Mouse (Mus musculus) E14TG2a.4 (cell line): ENCODE measurements around the gene Ror1.

Experiments used
- H3K27me3 ChIP-seq: 2 replicates; pipeline ENCODE4 v1.6.1; 2014; ENCODE audit warnings: low read length, control low read depth; ENCODE audit not compliant: insufficient read depth
- H3K36me3 ChIP-seq: 2 replicates; pipeline ENCODE4 v1.6.1; 2014; ENCODE audit warnings: low read length, control low read depth; ENCODE audit not compliant: insufficient read depth
- H3K4me1 ChIP-seq: replicated peaks from 2 replicates; pipeline ENCODE4 v1.6.1; 2014; ENCODE audit warnings: low read depth, low read length, control low read depth
- H3K4me3 ChIP-seq: replicated peaks from 2 replicates; pipeline ENCODE4 v1.5.1; 2014; ENCODE audit warnings: mild to moderate bottlenecking, low read length
- H3K9me3 ChIP-seq: 2 replicates; pipeline ENCODE4 v1.6.1; 2014; ENCODE audit warnings: low read length, control low read depth
- CTCF ChIP-seq: conservative IDR thresholded peaks from 2 replicates; pipeline ENCODE4 v1.5.1; 2014; ENCODE audit warnings: low read length
- NANOG ChIP-seq: IDR thresholded peaks from 2 replicates; pipeline ENCODE4 v1.6.1; 2014; ENCODE audit warnings: borderline replicate concordance, low read length, mixed read lengths
- POU5F1 ChIP-seq: IDR thresholded peaks from 2 replicates; pipeline ENCODE4 v1.6.1; 2014; ENCODE audit warnings: low read length, borderline replicate concordance

Ror1 gene

DNA sequence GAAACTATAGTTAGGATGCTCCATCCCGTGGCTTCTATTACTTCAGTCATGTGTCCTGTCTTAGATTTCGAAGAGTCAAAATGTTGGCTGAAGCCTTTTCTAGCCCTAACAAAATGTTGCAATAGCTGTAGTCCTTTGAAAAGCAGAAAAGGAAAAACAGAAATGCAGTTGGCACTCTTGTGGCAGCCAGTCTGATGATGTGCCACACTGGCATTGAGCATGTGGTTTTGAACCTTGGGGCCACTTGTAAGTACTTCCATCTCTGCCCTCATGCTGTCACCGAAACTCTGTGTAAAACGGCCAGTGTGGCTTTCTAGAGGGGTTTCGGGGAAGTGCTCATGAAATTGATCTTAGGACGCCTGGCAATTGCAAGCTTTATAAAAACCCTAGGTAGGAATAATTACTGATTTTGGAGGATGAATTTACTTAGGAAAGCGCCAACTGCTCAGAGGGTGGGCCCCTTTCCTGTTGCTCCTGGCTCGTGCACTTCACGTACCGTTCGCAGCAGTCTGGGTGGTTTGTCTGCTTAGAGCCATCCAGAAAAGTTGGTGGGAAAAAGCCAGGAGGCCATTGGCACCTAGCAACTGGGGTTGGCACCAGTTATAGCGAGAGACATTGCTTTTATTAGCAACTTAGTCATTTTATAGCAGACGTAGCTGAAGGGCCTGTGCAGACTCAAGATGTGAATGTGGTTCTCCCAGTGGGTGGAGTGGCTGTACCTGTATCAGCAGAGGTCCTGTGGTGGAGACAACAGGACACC lies 126.6 kb downstream of the Ror1 start:
- Histone ChIP-seq H3K27me3 (no peaks in the 10 kb centered on the region), H3K9me3 (no peaks in the 10 kb centered on the region), H3K4me1 (peaks cover 17% of the 10 kb centered on the region), H3K4me3 (no peak overlapping the region), H3K36me3 (no peaks in the 10 kb centered on the region)
- no peak for TF ChIP-seq NANOG

DNA sequence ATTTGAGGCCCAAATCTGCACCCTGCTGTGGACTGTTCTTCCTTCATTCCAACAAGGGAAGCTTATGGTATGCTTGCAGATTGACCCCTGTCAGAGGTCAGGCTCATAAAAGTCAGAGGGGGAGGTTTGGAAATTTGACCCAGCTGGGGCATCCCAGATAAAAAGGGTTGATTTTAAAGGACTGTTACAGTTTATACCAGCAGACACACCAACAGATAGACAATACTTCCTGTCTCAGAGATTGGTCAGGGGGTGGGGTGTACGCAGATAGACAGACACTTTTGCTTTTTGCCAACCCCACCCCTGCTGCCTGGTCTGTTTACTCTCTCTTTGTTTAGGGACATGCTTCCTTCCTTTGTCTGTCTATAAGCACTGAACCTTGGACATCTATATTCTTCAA lies 127.9 kb downstream of the Ror1 start:
- no peak overlapping the region for H3K4me3 ChIP-seq
- no peaks in the 10 kb centered on the region for H3K27me3 ChIP-seq
- TF ChIP-seq CTCF (no peak), POU5F1 (no peak), NANOG (no peak; the same call in 1 of the 2 replicates)
- no peaks in the 10 kb centered on the region for H3K36me3 ChIP-seq
- H3K9me3 ChIP-seq = no peaks in the 10 kb centered on the region
- peaks cover 22% of the 10 kb centered on the region for H3K4me1 ChIP-seq

DNA sequence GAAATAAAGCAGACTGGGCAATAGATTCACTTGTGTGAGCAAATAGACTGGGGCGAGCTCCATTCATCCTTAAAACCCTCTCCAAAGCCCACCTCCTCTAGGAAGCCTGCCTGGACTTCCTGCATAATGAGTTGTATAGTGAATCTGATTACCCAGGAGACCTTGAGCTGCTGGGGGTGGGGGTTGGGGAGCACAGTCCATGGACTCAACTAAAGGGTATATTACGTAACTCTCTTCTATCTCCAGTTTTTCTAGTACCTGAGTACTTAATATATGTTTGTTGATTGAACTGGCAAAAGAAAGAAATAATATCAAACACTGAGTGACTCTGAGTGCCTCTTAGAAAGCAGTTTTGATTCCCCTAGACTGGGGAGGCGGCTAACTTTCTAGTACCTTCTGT lies 128.4 kb downstream of the Ror1 start:
- Histone ChIP-seq H3K36me3 (no peaks in the 10 kb centered on the region), H3K9me3 (no peaks in the 10 kb centered on the region), H3K27me3 (no peaks in the 10 kb centered on the region), H3K4me3 (no peak overlapping the region), H3K4me1 (peaks cover 22% of the 10 kb centered on the region)
- TF ChIP-seq CTCF (no peak), POU5F1 (no peak), NANOG (no peak; the same call in 1 of the 2 replicates)

DNA sequence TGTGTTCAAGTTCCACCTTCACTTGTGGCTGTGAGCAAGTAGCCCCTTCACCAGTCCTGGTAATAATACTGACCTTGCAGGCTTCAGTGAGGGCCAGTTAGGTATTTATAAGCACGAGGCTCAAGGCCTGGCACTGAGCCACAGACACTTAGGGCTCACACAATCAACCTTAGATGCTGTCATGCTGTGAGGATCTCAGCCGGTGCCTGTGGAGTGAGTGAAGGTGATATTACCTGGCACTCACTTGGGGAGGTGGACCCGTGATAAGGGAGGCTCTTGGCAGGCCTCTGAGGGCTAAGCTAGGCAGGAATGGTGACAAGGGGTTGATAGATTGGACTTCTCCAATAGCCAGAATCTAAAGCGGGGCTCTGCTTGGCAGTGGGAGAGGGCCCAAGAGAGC lies 131.0 kb downstream of the Ror1 start:
- H3K36me3 ChIP-seq = no peaks in the 10 kb centered on the region
- H3K9me3 ChIP-seq = no peaks in the 10 kb centered on the region
- H3K4me3 ChIP-seq = no peak overlapping the region
- H3K27me3 ChIP-seq = no peaks in the 10 kb centered on the region
- TF ChIP-seq CTCF (no peak), POU5F1 (no peak), NANOG (no peak)
- peaks cover 22% of the 10 kb centered on the region for H3K4me1 ChIP-seq

DNA sequence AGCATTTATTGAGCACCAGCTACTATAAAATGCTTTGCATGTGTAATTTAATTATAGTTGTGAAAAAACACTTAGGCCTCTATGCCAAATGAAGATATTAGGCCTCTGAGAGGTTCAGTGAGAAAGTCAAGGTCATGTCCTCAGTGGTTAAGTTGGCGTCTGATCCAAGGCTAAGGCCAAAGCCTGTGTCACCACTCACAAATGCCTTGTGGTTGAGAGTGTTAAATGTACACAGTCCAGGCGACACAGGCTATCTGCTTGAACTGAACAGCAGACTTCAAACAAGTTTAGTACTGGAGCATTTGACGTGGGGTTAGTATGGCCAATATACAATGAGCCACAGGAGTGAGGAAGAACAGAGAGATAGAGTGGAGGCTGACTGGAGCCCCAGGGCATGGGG lies 132.5 kb downstream of the Ror1 start:
- Histone ChIP-seq H3K4me3 (no peak overlapping the region), H3K4me1 (peaks cover 18% of the 10 kb centered on the region), H3K36me3 (no peaks in the 10 kb centered on the region), H3K27me3 (no peaks in the 10 kb centered on the region), H3K9me3 (no peaks in the 10 kb centered on the region)
- TF ChIP-seq NANOG (no peak), POU5F1 (no peak), CTCF (no peak)

DNA sequence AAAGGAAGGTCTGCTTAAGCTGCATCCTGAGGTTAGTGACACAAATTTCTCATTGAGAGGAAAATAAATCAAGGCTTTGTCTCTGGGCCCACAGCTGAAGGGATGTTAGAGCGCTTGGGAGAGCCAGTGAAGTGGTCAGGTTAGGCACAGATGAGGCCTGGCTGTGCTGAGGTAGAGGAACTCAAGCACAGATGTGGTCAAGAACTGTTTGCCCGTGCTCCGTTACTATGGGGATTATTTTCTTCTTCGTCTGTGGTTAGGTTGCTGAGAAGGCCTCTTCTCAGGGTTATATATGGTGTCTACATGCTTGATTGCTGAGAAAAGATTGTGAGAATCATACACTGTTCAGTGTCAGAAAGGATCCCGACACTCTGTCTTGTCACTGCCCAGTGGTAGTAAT lies 134.7 kb downstream of the Ror1 start:
- Histone ChIP-seq H3K36me3 (no peaks in the 10 kb centered on the region), H3K4me1 (0 out of 2 replicates have a peak, but pooled peaks cover 5% of the 10 kb centered on the region), H3K9me3 (no peaks in the 10 kb centered on the region), H3K27me3 (no peaks in the 10 kb centered on the region), H3K4me3 (no peak overlapping the region)
- no peak for TF ChIP-seq CTCF
- no peak for TF ChIP-seq NANOG
- no peak for TF ChIP-seq POU5F1

DNA sequence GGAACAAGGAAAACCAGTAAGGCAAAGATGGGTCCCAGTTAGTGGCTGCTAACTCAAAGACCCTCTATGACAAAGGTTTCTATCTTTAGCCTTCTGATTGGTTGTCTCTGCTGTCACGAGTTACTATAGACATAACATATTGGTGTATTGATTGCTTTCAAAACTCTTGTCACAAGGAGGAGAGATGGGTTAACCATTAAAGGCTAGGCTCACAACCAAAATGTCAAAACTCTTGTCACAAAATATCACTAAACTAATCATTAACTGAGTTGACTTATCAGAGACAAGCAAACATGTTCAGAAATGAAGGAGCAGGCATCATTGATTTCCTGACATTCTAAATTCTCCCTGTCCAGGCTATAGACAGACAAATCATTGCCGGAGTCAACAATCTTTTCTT lies 135.4 kb downstream of the Ror1 start:
- Histone ChIP-seq H3K4me1 (0 out of 2 replicates have a peak, but pooled peaks cover 5% of the 10 kb centered on the region), H3K27me3 (no peaks in the 10 kb centered on the region), H3K36me3 (no peaks in the 10 kb centered on the region), H3K9me3 (no peaks in the 10 kb centered on the region), H3K4me3 (no peak overlapping the region)
- TF ChIP-seq POU5F1 = no peak
- TF ChIP-seq CTCF = no peak
- TF ChIP-seq NANOG = no peak

DNA sequence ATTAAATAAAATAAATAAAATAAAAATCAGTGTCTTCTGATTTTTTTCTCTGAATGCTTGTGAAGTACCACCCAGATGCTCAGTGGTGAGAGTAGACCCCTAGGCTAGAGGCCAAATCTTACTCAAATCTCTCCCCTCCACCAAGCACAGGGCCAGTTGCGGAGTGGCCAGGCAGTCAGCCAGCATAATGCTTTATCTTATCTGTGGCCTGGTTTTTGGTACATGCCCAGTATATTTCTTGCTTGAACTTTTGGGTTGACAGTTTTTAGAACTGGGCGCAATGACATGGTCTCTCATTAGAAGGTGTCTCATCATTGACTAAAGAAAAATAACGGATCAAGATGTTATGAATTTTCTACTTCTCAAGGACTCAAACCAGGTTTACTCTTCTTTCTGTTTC lies 136.3 kb downstream of the Ror1 start:
- H3K4me3 ChIP-seq = no peak overlapping the region
- 0 out of 2 replicates have a peak, but pooled peaks cover 5% of the 10 kb centered on the region for H3K4me1 ChIP-seq
- no peaks in the 10 kb centered on the region for H3K27me3 ChIP-seq
- no peaks in the 10 kb centered on the region for H3K9me3 ChIP-seq
- H3K36me3 ChIP-seq = no peaks in the 10 kb centered on the region
- TF ChIP-seq POU5F1 (no peak), CTCF (no peak), NANOG (no peak)

DNA sequence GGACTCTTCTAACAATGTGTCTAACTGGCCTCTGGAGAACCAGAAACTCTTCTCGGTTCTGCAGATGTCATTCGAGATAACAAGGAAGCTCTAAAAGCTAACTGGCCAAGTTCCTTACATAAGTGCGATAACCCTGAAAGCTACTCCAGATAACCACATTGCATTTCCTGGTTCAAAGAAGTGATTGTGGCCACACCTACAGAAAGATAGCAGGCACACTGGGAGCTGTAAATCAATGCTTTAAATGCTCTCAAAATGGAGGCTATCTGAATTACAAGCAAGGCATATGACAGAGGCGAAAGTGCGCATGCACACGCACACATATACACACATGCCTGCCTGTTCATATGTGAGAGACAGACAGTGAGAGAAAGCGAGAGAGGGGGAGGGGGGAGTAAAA lies 136.9 kb downstream of the Ror1 start:
- TF ChIP-seq NANOG (no peak), CTCF (no peak), POU5F1 (no peak)

More for the DNA sequence above, 136.9 kb downstream of the Ror1 start:
- Histone ChIP-seq H3K27me3 (no peaks in the 10 kb centered on the region), H3K4me3 (no peak overlapping the region), H3K4me1 (0 out of 2 replicates have a peak, but pooled peaks cover 5% of the 10 kb centered on the region), H3K36me3 (no peaks in the 10 kb centered on the region), H3K9me3 (no peaks in the 10 kb centered on the region)
